15 mouse cellular contexts compared by ENCODE assay signal in the genomic region with DNA sequence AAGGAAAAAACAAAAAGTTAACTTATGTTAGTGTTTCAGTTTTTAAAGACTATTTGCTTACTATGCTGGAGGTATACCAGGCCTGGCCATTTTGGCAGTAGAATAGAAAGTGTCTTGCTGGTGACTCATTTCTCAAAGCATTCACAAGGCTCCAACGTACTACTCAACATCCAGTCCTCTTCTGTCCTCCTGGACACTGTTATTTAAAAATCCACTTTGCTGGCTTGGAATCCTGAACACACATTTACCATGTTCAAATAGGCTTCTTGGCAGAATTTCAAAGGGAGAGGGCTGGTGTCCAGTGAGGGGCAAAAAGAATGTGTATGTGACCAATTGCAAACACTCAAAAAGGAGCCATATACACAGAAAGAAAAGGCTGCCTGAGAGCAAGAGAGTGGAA.
"Had no signal": no experiment of that assay in that cellular context is flagged by ENCODE, and none has a peak within 500 bp of the region (broad histone marks: within the 10 kb centered on the region; RNA-seq: fewer than 3 reads in every experiment).

No protein-coding gene starts in this region.

- H3K4me3 ChIP-seq: intestine, embryonic 15.5 days; left cerebral cortex, adult 2 months; limb, embryonic 15.5 days; liver, embryonic 13.5 days; midbrain, embryonic 12.5 days; neural tube, embryonic 13.5 days had no signal

- H3K4me1 ChIP-seq: intestine, embryonic 15.5 days; liver, embryonic 13.5 days; neural tube, embryonic 13.5 days had no signal

- ATAC-seq: intestine, embryonic 15.5 days; midbrain, embryonic 16.5 days had no signal

- H3K27ac ChIP-seq: intestine, embryonic 15.5 days; left cerebral cortex, adult 2 months; limb, embryonic 15.5 days; liver, embryonic 13.5 days; midbrain, embryonic 12.5 days; neural tube, embryonic 13.5 days had no signal

- H3K27me3 ChIP-seq: intestine, embryonic 15.5 days; limb, embryonic 15.5 days; liver, embryonic 13.5 days; midbrain, embryonic 12.5 days; neural tube, embryonic 13.5 days had no signal

- H3K4me2 ChIP-seq: intestine, embryonic 15.5 days; limb, embryonic 15.5 days; liver, embryonic 13.5 days; midbrain, embryonic 12.5 days; neural tube, embryonic 13.5 days had no signal

- DNase-seq: kidney, adult 18-20 months; kidney, postnatal 10 days; kidney, postnatal 4 days; liver, embryonic 13.5 days; retina, postnatal 1 day; right cerebral cortex, postnatal 4 days; spleen, adult 18-20 months; thymus, adult 18-20 months; thymus, postnatal 14 days had no signal

- H3K9ac ChIP-seq: intestine, embryonic 15.5 days; limb, embryonic 15.5 days; liver, embryonic 13.5 days; midbrain, embryonic 12.5 days; neural tube, embryonic 13.5 days had no signal

- H3K9me3 ChIP-seq: intestine, embryonic 15.5 days; limb, embryonic 15.5 days; liver, embryonic 13.5 days; midbrain, embryonic 12.5 days; neural tube, embryonic 13.5 days had no signal

- H3K36me3 ChIP-seq: intestine, embryonic 15.5 days; limb, embryonic 15.5 days; liver, embryonic 13.5 days; midbrain, embryonic 12.5 days; neural tube, embryonic 13.5 days had no signal
